Mouse (Mus musculus) c-Kit-negative CD71-positive TER-119-positive erythroid progenitor cells, embryonic 14.5 days (primary cell): ENCODE measurements at regions not wholly inside any gene's neighbourhood (a gene's known extent, or its start where the extent isn't known, plus 50 kb on each side); places are given as distances from the start of the nearest gene placed in this dataset.
A peak's percentile ranks its signal among the peaks of the same experiment; 100 is the strongest.
"Not testable (repeated sequence)": the region's sequence is repeated elsewhere in the genome, so short reads cannot be mapped to it uniquely, and the experiment has no call there.

Experiments
- DNase-seq: peaks from one replicate; pipeline ENCODE4 v3.0.0-alpha.2; 2013; ENCODE audit warnings: low read depth, low spot score

GRCm38 (mm10) chr7:60733331-60733994, 593.4 kb upstream of the Snrpn start:
- not testable (repeated sequence) for DNase-seq

GRCm38 (mm10) chr7:60728108-60728721, 588.2 kb upstream of the Snrpn start:
- peak; percentile 0 for DNase-seq
